Mouse (Mus musculus) left cerebral cortex, postnatal 25 days (tissue): ENCODE measurements at regions not wholly inside any gene's neighbourhood (a gene's known extent, or its start where the extent isn't known, plus 50 kb on each side); places are given as distances from the start of the nearest gene placed in this dataset.
"Not testable (repeated sequence)": the region's sequence is repeated elsewhere in the genome, so short reads cannot be mapped to it uniquely, and the experiment has no call there.

Source experiments
- DNase-seq, 2 experiments: peaks; one replicate each; pipeline ENCODE4 v3.0.0; 2022; ENCODE audit warnings: low spot score in 2 of 2, mixed read lengths in 1 of 2
- intact Hi-C: fragments of 180-260 bp; cut with DNase I; formaldehyde crosslinking; loops from one replicate; pipeline ENCODE4 v1.15.1; 2025

DNA sequence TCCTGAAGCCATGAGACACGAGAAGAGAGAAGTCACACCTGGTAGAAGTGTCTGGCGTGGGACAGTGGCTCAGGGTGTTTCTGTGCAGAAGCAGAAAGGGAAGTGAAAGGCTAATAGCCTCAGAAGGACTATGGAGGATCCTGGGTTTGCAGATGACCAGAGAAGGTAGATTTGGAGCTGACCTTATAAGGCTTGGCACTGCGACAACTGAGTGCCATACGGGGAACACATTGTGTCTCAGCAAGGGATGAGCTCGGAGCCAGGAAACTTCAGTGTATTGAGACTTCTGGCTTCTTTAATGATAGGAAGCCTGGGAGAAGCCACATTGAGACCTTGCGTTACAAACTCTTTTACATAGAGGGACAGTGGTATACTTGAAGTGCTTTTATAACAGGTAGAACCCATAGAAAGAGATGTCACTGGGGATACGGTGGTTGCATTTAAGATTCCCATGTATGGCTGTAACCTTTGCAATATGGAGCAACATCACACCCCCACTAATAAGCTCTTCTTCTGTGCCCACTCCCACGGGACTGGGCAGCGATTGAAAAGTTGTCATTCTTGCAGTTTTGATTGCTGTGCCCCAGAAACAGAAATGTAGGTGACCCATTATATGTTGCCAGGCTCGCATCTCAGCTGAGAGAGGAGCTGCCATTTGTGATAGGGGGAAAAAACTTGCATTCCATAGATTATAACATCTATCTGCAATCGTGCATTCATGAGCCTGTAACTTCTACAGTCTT lies 61.8 kb upstream of the Dync1i1 start:
- intact Hi-C loops: loop anchor here (5.0 to 10.0 kb wide), 2 partner anchors 34 to 611 kb away; no protein-coding TSS in a partner anchor
- DNase-seq: no peak

DNA sequence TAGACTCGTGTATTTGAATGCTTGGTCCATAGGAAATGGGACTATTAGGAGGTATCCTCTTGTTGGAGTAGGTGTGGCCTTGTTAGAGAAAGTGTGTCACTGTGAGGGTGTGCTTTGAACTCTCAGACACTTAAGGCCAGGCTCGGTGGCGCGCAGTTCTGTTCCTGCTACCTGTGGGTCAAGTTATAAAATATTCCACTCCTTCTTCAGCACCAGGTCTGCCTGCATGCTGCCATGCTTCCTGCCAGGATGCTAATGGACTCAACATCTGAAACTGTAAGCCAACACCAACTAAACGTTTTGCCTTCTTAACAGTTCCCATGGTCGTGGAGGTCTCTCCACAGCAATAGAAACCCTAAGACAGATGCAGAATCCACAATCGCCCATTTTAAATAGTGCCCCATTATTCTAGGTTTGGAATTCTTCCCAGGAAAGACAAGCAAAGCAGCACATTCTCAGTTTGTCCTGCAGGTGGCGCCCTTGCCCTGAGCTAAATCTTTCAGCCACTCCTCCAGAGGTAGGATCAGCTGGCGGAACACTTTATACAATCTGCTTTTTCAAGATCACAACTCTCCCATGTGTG lies 80.2 kb upstream of the Dync1i1 start:
- intact Hi-C loops: loop anchor here (1.0 to 10.0 kb wide), 4 partner anchors 82 to 1270 kb away; partner anchors contain the start of gene Dync1i1
- peak; percentile 70 to 75 for DNase-seq

DNA sequence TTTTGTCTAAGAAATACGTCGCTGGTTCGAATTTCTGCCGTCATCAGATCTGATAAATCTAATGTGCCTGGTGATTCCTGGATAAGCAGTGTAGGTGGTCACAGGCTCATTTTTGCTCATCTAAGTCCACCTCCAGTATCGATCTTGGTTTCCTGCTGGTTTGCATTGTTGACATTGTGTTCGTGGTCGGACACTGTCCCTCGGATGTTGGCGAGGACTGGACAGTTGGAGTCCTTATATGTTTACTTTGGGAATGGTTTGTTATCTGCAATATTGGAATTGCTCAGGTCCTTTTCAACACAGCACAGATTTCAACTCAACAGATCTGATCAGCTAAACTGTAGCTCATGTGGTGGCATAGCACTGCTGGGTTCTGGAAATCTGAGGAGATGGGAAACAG lies 91.2 kb upstream of the Dync1i1 start:
- no peak for DNase-seq
- intact Hi-C loops: loop anchor here (10.0 kb wide), 1 partner anchor 1251 kb away; the partner anchor contains the start of gene Dlx5

DNA sequence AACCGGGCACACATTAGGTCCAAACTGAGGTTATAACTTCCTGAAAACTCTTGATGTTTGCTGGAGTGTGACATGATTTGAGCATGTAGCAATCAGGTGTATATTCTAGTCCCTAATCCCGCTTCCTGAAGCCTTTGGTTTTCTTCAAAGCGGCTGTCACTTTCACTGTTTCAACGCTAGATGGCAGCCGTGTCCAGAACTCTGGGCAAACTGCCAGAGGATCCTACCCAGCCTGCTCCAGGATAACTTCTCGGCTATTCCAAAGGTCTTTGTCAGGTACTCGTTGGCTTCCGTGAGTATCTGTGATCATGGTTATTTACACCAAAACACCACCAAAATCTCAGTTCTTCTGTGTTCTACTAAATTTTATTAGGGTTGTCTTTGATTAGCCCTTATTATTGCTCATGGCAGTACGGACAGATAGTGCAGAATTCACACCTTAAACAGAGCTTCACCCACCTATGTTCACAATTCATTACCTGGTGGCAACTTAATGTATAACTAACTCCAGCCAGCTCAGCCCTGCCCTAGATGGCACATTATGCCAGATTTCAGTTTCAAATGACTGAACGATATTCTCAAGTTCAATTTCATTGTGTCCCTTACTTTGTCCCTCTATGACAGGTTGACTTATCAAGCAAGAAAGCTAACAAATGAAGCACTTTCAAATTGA lies 92.3 kb upstream of the Dync1i1 start:
- DNase-seq: peak; percentile 46 to 66
- intact Hi-C loops: loop anchor here (10.0 kb wide), 1 partner anchor 1252 kb away; the partner anchor contains the start of gene Dlx5

- intact Hi-C loops: no loop called here
- no peak for DNase-seq
Measured at GRCm38 (mm10) chr6:5624085-5624484, 101.4 kb upstream of the Dync1i1 start.

- intact Hi-C loops: no loop called here
Measured at GRCm38 (mm10) chr6:5621582-5621981, 103.9 kb upstream of the Dync1i1 start.

GRCm38 (mm10) chr6:5594011-5594410 lies 97.9 kb upstream of the Pdk4 start:
- peak; percentile 7 to 14 for DNase-seq
- intact Hi-C loops: no loop called here

More at GRCm38 (mm10) chr6:5621582-5621981, 103.9 kb upstream of the Dync1i1 start:
- peak in 1 of 2 experiments; percentile 45 for DNase-seq

DNA sequence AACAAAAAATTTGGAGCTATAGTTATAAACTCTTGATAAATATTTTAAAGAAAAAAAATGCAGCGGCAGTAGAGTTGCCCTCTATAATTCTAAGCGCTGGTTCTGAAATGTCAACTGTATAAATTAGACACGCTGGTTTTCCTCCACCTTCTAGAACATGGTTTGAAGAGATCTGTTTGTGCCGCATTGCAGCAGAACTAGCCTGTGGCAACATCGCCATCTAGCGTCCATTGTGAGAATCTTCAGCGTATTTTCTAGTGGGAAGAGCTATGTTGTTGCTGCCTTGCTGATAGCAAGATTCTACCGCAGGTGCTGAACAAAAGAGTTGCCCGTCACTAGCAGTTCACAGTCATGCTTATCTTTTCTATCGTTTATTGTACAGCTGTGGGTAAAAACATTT lies 93.5 kb upstream of the Pdk4 start:
- peak; percentile 72 to 75 for DNase-seq

GRCm38 (mm10) chr6:5582923-5583525 lies 86.9 kb upstream of the Pdk4 start:
- intact Hi-C loops: loop anchor here (10.0 kb wide), 1 partner anchor 1028 kb away; no protein-coding TSS in a partner anchor
- no peak for DNase-seq

More for the DNA sequence above, 93.5 kb upstream of the Pdk4 start:
- intact Hi-C loops: loop anchor here (1.0 to 10.0 kb wide), 2 partner anchors 178 to 1035 kb away; no protein-coding TSS in a partner anchor

DNA sequence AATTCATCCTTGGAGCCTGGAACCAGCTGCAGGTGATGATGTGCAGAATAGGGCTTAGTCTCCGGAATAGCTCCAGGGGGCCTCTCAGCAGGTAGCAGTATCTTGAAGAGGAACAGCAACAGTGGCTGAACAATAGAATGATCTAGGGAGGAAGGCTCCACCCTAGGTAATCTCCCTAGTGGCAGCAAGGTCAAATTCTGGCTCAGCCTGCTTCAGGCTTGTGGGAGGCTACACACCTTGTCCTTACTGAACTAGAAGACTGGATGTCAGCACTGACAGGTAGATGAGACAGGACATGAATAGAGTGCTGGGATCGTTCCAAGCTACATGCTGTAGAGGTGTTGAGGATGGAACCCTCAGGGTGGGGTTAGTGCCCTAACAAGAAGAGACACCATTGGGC lies 80.8 kb upstream of the Pdk4 start:
- DNase-seq, intact Hi-C loops: not testable (repeated sequence)

GRCm38 (mm10) chr6:5566582-5566981 lies 70.5 kb upstream of the Pdk4 start:
- DNase-seq: no peak
- intact Hi-C loops: no loop called here

DNA sequence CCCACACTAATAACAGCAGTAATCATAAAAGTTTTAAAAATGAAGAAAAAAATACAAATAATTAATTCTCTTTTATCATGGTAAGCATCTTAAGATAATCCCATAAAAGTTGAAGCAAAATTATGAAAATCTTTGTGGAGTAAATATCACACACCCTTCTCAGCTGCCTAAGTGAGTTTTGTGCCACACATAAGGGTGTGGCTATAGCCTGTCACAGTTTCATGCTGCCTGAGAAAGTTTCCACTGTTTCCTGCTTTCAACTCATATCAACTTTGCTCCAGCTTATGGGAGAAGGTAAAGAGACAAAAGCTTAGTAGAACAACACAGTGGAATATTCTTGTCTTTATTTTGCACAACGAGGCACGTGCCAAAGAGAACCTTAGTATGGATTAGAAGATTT lies 68.9 kb upstream of the Pdk4 start:
- intact Hi-C loops: no loop called here

DNA sequence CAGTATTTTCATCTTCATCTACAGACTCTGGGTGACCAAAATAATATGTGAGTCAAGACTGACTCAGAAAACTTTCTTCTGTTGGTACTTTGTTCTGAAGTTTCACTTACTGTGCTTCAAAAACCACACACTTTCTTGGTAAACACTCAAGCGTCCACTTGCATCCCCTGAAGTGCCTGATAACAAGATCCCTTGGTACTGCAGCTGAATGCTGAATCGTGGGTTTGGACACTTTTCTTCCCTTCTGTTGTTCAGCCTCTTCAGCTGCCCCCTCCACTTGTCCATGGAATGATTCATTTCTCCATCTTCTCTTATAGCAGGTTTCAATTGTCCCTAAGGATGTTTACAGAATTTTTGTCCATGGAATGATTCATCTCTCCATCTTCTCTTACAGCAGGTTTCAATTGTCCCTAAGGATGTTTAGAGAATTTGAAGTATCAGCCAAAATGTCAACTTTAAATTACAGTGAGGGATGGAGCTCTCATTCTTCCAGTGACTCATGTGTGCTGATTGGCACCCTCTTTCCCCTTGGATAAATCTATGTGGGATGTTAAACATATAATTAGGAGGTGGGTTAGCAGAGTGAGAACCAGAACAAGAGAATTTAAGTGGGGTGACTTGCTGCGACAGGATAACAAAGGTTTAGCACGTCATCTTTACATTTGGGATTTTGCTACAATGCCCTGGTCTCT lies 57.7 kb upstream of the Pdk4 start:
- intact Hi-C loops: no loop called here
- no peak for DNase-seq

More for the DNA sequence above, 68.9 kb upstream of the Pdk4 start:
- DNase-seq: no peak

GRCm38 (mm10) chr6:5550067-5550466 lies 54.0 kb upstream of the Pdk4 start:
- intact Hi-C loops: no loop called here
- DNase-seq: no peak
